Mouse (Mus musculus) B cell, adult 2 months (primary cell): ENCODE results near the gene Tyro3.

Experiments used
- DNase-seq, 2 experiments: peaks; one replicate each; pipeline ENCODE4 v3.0.0; 2022

Gene Tyro3

DNA sequence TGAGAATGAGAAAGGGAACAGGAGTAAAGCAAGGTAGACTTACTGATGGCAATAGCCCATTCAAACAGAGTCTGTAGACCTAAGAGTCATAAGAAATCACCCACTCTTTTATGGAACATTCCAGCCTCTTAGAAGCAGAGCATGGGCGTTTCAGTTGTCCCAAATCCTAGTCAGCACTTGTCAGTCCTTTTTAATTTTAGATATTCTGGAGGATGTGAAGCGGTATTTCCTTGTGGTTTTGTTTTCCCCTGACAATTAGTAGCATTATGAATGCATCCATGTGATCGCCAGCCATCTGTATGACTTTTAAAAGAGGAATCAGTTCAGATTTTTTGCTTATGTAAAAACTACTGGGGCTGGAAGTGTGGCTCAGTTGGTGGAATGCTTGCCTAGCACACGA, 67.0 kb downstream of the Tyro3 start:
- no peak for DNase-seq
